Mouse (Mus musculus) lung, postnatal 0 days (tissue): ENCODE data around the gene Cfap73.

ENCODE experiments used
- CTCF ChIP-seq: IDR thresholded peaks from 2 replicates; pipeline ENCODE4 v1.5.1; 2016; ENCODE audit warnings: antibody characterized with exemption, mild to moderate bottlenecking
- EP300 ChIP-seq: IDR thresholded peaks from 2 replicates; pipeline ENCODE4 v1.6.1; 2016; ENCODE audit warnings: antibody characterized with exemption, mild to moderate bottlenecking, control low read depth

GRCm38 (mm10) chr5:120588569-120589094 lies 45.4 kb downstream of the Cfap73 start, which contains the start of the genes Tpcn1 and Iqcd:
- TF ChIP-seq CTCF (peak; percentile 53), EP300 (no peak)
